Comparison of ENCODE assay signal across 8 mouse cellular contexts in the genomic region with DNA sequence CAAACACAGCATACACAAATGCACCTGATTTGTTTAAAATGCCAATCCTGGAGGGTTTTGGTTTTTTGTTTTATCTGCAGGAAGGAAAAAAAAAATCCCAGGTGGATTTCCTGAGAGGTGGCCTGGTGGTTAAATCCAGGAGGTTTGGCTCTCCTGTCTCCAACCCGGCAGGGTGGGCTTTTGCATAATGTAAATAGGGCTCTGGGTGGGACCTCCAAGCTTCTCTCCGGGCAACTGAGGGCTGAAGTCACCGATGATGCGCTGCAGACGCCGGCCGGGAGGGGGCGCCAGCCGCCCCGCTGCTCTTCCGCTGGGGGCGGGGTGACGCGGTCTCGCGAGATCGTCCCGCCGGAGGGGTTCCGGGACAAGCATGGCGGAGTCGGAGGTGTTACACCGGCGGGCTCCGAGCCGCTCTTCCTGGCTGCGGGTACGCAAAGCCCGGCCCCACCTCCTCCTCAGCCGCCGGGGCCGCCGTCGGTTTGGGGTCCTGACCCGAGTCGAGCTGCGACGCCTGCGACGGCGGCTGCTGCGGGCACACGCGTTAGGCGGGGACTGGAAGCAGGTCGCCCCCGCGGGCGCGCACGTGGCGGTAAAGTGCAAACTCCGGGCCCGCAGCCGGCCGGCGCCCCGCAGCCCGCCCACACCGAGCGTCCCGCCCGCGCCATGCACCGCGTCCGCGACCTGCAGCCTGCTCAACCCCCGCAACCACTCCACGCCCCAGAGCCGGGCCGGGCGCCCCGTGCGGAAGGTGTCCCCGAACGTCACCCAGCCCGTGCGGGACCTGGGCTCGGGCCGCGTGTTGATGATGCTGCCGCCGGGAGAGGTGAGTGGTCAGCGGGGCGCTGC. TPM values are rescaled to one million over a fixed set of nuclear protein-coding genes. Genes with fewer than 3 reads are reported as not detected.
A peak's percentile ranks its signal among the peaks of the same experiment; 100 is the strongest.
DNase-seq lines count a peak whose midpoint lies in the region; ATAC-seq and TF ChIP-seq lines count a peak whose summit lies in the region.

A gene (plus strand): TSS at position 337 of the 846 bp plus-strand sequence.

- TF ChIP-seq EP300 in lung, postnatal 0 days (IDR thresholded peaks at IDR 0.05): peak; percentile 11; the same call in 1 of the 2 replicates

- TF ChIP-seq CTCF in lung, postnatal 0 days (IDR thresholded peaks at IDR 0.05): peak; percentile 95

- H3K36me3 ChIP-seq in hindbrain, embryonic 10.5 days: peaks cover 34% of the 10 kb centered on the region
- H3K36me3 ChIP-seq in lung, postnatal 0 days (ENCODE audit: insufficient read depth, low read length): peaks cover 9% of the 10 kb centered on the region; the same call in 1 of the 2 replicates

- H3K4me2 ChIP-seq in lung, postnatal 0 days (replicated peaks; ENCODE audit: low read depth, low read length): peak within 1 kb of the TSS; percentile 99

- H3K4me3 ChIP-seq in hindbrain, embryonic 10.5 days: peak within 1 kb of the TSS; percentile 100
- peak within 1 kb of the TSS; percentile 87 for H3K4me3 ChIP-seq in lung, postnatal 0 days (ENCODE audit: low read depth, low read length)

- WGBS in hindbrain, embryonic 10.5 days: under 1% methylated on average over 86 of the region's 86 CpGs
- 2% methylated on average over 80 of the region's 86 CpGs for WGBS in lung, postnatal 0 days

- DNase-seq in MEL-GATA-1-ER (ENCODE audit: extremely low read depth, low read depth): peak; percentile 57
- peak; percentile 94 for DNase-seq in cerebellum, adult 8-10 months
- DNase-seq in hindbrain, embryonic 10.5 days (ENCODE audit: low spot score): peak; percentile 95
- peak; percentile 88 for DNase-seq in layer of hippocampus, adult 9-11 months
- peak; percentile 94 for DNase-seq in lung, postnatal 0 days (ENCODE audit: low spot score)
- DNase-seq in ovary, postnatal 14 days (ENCODE audit: low spot score): peak; percentile 94
- DNase-seq in thymus, postnatal 14 days: peak; percentile 96

- no peaks in the 10 kb centered on the region for H3K27me3 ChIP-seq in hindbrain, embryonic 10.5 days (ENCODE audit: insufficient read depth, poor library complexity, severe bottlenecking)
- H3K27me3 ChIP-seq in lung, postnatal 0 days (replicated peaks; ENCODE audit: insufficient read depth, low read length): no peaks in the 10 kb centered on the region

- H3K27ac ChIP-seq in hindbrain, embryonic 10.5 days: peak within 1 kb of the TSS; percentile 90
- peak within 1 kb of the TSS; percentile 32; the same call in 1 of the 2 replicates for H3K27ac ChIP-seq in lung, postnatal 0 days (ENCODE audit: low read length)

- H3K4me1 ChIP-seq in hindbrain, embryonic 10.5 days (replicated peaks): peaks cover 29% of the 10 kb centered on the region
- H3K4me1 ChIP-seq in lung, postnatal 0 days (ENCODE audit: insufficient read depth, low read depth, low read length): no peaks in the 10 kb centered on the region

- peak; percentile 93 for ATAC-seq in frontal cortex, adult (ENCODE audit: low TSS enrichment)
- ATAC-seq in lung, postnatal 0 days: peak; percentile 95

- H3K9me3 ChIP-seq in hindbrain, embryonic 10.5 days: no peaks in the 10 kb centered on the region
- no peaks in the 10 kb centered on the region for H3K9me3 ChIP-seq in lung, postnatal 0 days (ENCODE audit: low read length)

- H3K9ac ChIP-seq in lung, postnatal 0 days (replicated peaks; ENCODE audit: low read depth): peak within 1 kb of the TSS; percentile 71

RNA-seq across cellular contexts. Expression of the gene that starts here (rescaled TPM):
- polyA plus RNA-seq in hindbrain, embryonic 10.5 days (2016; fragmentation: Nextera tagmentation; extraction: Ambion mirVana): 37.7 and 38.9 TPM in 2 replicates
- polyA plus RNA-seq in lung, postnatal 0 days (2015; fragmentation: Nextera tagmentation; extraction: Ambion mirVana): 10.0 and 11.3 TPM in 2 replicates

Comparison
In these comparisons a context has a peak if more than half of its experiments do, and no peak if none do; other contexts are left out.
1. Peak in every context shown above with its lines: DNase-seq, ATAC-seq, H3K4me3 ChIP-seq and H3K27ac ChIP-seq.